Mouse (Mus musculus): ENCODE results near the gene Hist1h1a.
"Not testable (repeated sequence)": the region's sequence is repeated elsewhere in the genome, so short reads cannot be mapped to it uniquely, and the experiment has no call there.

Hist1h1a gene

GRCm38 (mm10) chr13:23763586-23764323 lies at the start of gene Hist1h1a:
Hist1h1a (plus strand) TSS chr13:23763666.
- DNase-seq (ENCODE audit: low read depth): peak; percentile 82

- no peak for DNase-seq (ENCODE audit: low read depth)
Observed at GRCm38 (mm10) chr13:23716261-23717042, 47.0 kb upstream of the Hist1h1a start.

GRCm38 (mm10) chr13:23717176-23717575 lies 46.3 kb upstream of the Hist1h1a start:
- DNase-seq (ENCODE audit: low read depth): no peak

- not testable (repeated sequence) for DNase-seq (ENCODE audit: low read depth)
Observed at GRCm38 (mm10) chr13:23717593-23718245, 45.7 kb upstream of the Hist1h1a start.

GRCm38 (mm10) chr13:23724239-23724638 lies 39.2 kb upstream of the Hist1h1a start:
- DNase-seq (ENCODE audit: low read depth): no peak

GRCm38 (mm10) chr13:23725213-23725612 lies 38.3 kb upstream of the Hist1h1a start:
- no peak for DNase-seq (ENCODE audit: low read depth)

- no peak for DNase-seq (ENCODE audit: low read depth)
Observed at GRCm38 (mm10) chr13:23728472-23729191, 34.8 kb upstream of the Hist1h1a start.

GRCm38 (mm10) chr13:23729192-23729525 lies 34.3 kb upstream of the Hist1h1a start:
- no peak for DNase-seq (ENCODE audit: low read depth)

- DNase-seq (ENCODE audit: low read depth): no peak
Observed at GRCm38 (mm10) chr13:23729706-23730105, 33.8 kb upstream of the Hist1h1a start.

GRCm38 (mm10) chr13:23730479-23730878 lies 33.0 kb upstream of the Hist1h1a start:
- no peak for DNase-seq (ENCODE audit: low read depth)

GRCm38 (mm10) chr13:23732156-23732804 lies 31.2 kb upstream of the Hist1h1a start:
- peak; percentile 63 for DNase-seq (ENCODE audit: low read depth)

GRCm38 (mm10) chr13:23737091-23737490 lies 26.4 kb upstream of the Hist1h1a start:
- DNase-seq (ENCODE audit: low read depth): no peak

GRCm38 (mm10) chr13:23738041-23738440 lies 25.4 kb upstream of the Hist1h1a start:
- DNase-seq (ENCODE audit: low read depth): peak; percentile 59

GRCm38 (mm10) chr13:23738677-23739068 lies 24.8 kb upstream of the Hist1h1a start, which contains the start of gene Hist1h1c:
Hist1h1c (plus strand) TSS chr13:23738808.
- DNase-seq (ENCODE audit: low read depth): peak; percentile 95

- peak; percentile 94 for DNase-seq (ENCODE audit: low read depth)
Observed at GRCm38 (mm10) chr13:23739069-23739921, 24.2 kb upstream of the Hist1h1a start.

GRCm38 (mm10) chr13:23739922-23740252 lies 23.6 kb upstream of the Hist1h1a start:
- no peak for DNase-seq (ENCODE audit: low read depth)

GRCm38 (mm10) chr13:23740256-23740840 lies 23.1 kb upstream of the Hist1h1a start:
- peak; percentile 38 for DNase-seq (ENCODE audit: low read depth)

- peak; percentile 23 for DNase-seq (ENCODE audit: low read depth)
Observed at GRCm38 (mm10) chr13:23740910-23741309, 22.6 kb upstream of the Hist1h1a start.

- DNase-seq (ENCODE audit: low read depth): no peak
Observed at GRCm38 (mm10) chr13:23742007-23742406, 21.5 kb upstream of the Hist1h1a start.

- no peak for DNase-seq (ENCODE audit: low read depth)
Observed at GRCm38 (mm10) chr13:23743215-23743614, 20.3 kb upstream of the Hist1h1a start.

All from NIH3T3 (cell line).